Mouse (Mus musculus): ENCODE measurements around the gene Shisa5. TPM values are rescaled to one million over a fixed set of nuclear protein-coding genes. Genes with fewer than 3 reads are reported as not detected.

Shisa5 gene
- polyA plus RNA-seq, 1 experiment from 2014 or later, result 43.6 TPM

DNA sequence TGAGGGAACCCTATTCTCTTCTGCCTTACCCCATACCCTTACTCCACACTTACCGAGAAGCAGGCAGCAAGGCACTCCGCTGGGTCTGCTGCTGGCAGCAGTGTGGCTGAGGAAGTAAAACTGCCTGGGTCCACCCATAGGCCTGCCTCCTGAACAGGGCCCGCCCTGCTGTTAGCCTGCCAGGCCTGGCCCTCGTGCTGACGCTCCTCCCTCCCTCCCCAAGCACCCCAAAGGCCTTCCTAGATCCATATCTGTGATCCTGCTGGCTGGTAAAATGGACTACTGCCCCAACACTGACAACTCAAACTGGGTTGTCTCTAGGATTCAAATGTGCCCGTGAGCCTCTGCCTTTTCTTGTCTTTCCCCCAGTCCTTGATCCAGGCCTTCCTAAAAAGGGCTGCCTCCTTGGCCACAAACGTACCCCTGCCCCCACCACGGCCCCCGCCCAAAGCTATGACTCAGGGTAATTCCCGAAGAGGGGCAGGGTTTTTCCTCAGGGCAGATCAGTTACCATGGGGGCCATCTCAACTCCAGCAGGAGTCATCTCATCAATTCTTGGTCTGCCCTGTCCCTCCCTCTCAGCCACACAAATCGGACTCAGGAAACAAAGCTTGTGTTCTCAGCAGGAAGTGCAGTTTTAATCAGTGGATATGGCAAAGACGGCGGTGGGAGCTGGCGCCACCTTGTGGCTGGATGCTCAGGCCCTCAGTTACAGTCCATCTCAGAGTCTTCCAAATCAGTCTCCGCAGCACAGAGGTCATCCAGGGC is 21.0 kb downstream of the Shisa5 start, which contains the start of gene Trex1:
Gene Trex1 (minus strand): TSS at position 599 of the 768 bp plus-strand sequence.
- Histone ChIP-seq H3K9me3 (no peaks in the 10 kb centered on the region), H3K4me3 (peak within 1 kb of the TSS; percentile 43), H3K27me3 (ENCODE audit: insufficient read depth, poor library complexity, severe bottlenecking) (no peaks in the 10 kb centered on the region), H3K36me3 (peaks cover 82% of the 10 kb centered on the region), H3K27ac (peak within 1 kb of the TSS; percentile 87), H3K4me1 (replicated peaks) (peaks cover 28% of the 10 kb centered on the region)
- WGBS, result 33% methylated on average over 15 of the region's 15 CpGs
- peak; percentile 87 for DNase-seq (ENCODE audit: low spot score)

DNA sequence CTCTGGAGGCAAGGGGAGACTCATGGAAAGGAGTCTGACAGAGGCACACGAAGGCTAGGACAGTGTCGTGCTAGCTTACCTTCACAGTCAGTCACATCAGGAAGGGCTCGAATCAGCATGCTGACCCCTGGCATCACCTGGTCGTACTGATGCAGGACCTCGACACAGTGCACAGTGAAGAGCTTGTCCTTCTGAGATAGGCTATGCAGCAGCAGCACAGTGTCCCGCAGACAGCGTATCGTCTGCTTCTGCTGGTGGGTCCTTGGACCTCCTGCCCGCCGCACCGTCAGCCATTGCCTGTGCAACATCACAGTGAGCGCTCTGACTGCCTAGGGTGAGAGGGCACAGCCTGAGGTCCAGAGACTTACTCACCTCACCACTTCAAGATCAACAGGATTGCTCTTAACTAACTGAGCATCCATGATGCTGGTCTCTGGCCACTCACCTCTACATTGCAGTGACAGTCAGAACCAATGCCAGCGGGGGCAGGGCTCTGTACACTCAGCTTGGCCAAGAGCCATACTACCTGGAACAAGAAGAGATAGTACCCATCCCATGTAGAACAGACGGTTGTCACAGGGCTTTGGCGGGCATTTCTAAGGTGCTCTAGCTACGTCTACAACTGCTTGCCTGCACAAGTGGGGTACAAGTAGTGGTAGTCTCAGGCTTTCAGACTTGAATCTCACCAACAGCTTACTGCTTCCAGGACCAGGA is 22.0 kb downstream of the Shisa5 start:
- WGBS, result 90% methylated on average over 16 of the region's 16 CpGs
- DNase-seq (ENCODE audit: low spot score), result no peak

DNA sequence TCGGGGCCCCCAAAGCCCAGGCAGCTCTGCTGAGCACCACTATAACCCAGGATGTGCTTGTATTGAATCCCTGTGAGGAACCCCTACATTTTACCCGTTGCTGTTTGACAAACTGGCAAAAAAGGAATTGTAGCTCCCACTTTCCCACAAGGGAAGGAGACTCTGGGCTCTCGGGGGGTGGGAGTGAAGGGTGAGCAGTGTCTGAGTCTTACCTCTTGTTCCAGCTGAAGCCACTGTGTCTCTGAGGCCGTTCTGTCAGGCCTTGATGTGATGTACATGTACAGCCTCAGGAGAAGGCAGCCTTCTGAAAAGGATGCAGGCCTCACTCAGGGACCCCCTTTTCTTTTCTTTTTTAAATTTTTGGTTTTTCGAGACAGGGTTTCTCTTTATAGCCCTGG is 22.5 kb downstream of the Shisa5 start:
- peaks cover 97% of the 10 kb centered on the region for H3K36me3 ChIP-seq

More for the DNA sequence above, 22.0 kb downstream of the Shisa5 start:
- no peak overlapping the region for H3K4me3 ChIP-seq
- no peaks in the 10 kb centered on the region for H3K27me3 ChIP-seq (ENCODE audit: insufficient read depth, poor library complexity, severe bottlenecking)
- H3K27ac ChIP-seq, result peak overlapping the region; percentile 87; the same call in 1 of the 2 replicates
- peaks cover 92% of the 10 kb centered on the region for H3K36me3 ChIP-seq
- H3K9me3 ChIP-seq, result no peaks in the 10 kb centered on the region
- peaks cover 19% of the 10 kb centered on the region for H3K4me1 ChIP-seq (replicated peaks)

DNA sequence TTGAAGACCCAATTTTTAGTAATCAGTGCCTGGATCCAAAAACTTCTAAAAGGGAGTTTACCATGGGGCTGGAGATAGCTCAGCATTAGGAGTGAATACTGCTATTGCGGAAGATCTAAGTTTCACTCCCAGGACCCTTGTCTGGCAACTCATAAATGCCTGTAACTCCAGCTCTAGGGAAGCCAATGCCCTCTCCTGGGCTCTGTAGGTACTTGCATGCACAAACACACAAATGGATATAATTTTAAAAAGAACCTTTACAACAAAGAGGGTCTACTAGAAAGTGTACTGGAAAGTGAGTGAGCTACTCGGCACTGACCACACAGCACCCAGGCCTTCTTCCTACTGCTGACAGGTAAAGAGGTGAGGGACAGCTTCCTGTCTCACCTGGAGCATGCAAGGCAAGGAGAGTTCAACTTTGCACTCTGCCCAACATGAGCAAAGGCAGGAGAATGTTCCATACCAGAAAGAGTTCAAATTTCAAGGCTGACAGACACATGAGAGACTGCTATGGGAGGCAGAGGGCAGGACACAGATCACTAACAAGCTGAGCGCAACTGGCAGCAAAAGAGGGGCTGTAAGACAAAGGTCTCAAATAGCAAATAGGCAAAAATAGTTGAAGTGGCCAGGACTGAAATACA is 29.9 kb downstream of the Shisa5 start:
- no peak overlapping the region for H3K4me3 ChIP-seq
- H3K9me3 ChIP-seq, result no peaks in the 10 kb centered on the region
- peaks cover 86% of the 10 kb centered on the region for H3K36me3 ChIP-seq
- peaks cover 10% of the 10 kb centered on the region for H3K4me1 ChIP-seq (replicated peaks)
- no peak overlapping the region for H3K27ac ChIP-seq
- 96% methylated on average over 3 of the region's 3 CpGs for WGBS
- no peaks in the 10 kb centered on the region for H3K27me3 ChIP-seq (ENCODE audit: insufficient read depth, poor library complexity, severe bottlenecking)
- DNase-seq (ENCODE audit: low spot score), result no peak

More for the DNA sequence above, 22.5 kb downstream of the Shisa5 start:
- 91% methylated on average over 5 of the region's 5 CpGs for WGBS
- Histone ChIP-seq H3K27ac (no peak overlapping the region), H3K9me3 (no peaks in the 10 kb centered on the region), H3K27me3 (ENCODE audit: insufficient read depth, poor library complexity, severe bottlenecking) (no peaks in the 10 kb centered on the region), H3K4me3 (no peak overlapping the region), H3K4me1 (replicated peaks) (peaks cover 16% of the 10 kb centered on the region)
- no peak for DNase-seq (ENCODE audit: low spot score)

DNA sequence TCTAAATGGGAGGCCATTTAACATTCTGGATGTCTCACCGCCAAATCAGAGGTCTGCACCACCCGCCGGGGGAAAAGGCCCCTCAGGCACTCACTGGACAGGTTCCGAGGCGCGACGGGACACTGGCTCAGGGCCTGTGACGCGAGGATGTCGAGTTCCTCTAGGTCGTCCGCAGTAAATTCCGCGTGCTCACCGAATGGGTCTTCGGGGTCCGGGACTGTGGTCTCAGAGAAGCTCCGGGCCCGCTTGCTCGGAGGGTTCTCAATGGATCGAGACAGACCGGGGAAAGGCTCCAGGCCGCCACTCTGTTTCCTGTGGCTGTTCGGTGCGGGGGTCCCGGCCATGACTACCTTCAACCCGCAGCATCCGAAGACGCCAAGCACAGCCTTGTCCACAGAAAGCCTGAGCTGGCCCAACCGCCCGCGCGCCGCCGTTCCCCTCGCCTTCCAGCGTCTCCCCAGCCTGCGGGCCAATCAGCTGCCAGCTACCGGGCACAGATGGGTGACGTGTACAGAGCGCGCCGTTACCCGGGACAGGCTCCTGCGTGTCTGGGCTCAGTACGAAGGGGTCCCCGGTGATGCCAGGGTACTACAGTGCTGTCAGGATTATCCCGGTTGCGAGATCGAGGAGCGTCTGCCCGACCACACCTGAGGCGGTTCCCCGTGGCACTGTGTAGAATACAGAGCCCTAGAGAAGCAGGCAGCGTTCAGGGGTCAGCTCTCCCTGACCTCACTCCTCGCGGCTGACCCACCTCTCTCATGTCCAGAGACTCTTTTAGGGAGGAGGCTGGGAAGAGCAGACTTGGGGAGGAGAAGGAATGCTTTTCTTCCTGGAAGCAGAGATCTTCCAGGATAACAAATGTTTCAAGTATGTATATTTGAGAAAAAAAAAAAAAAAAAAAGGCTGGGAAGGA is 35.6 kb downstream of the Shisa5 start, which contains the start of gene Atrip:
Gene Atrip (minus strand): TSS at position 464 of the 913 bp plus-strand sequence.
- H3K36me3 ChIP-seq, result peaks cover 36% of the 10 kb centered on the region
- H3K4me1 ChIP-seq (replicated peaks), result peaks cover 21% of the 10 kb centered on the region
- peak within 1 kb of the TSS; percentile 89 for H3K27ac ChIP-seq
- H3K27me3 ChIP-seq (ENCODE audit: insufficient read depth, poor library complexity, severe bottlenecking), result no peaks in the 10 kb centered on the region
- no peaks in the 10 kb centered on the region for H3K9me3 ChIP-seq
- peak; percentile 92 for DNase-seq (ENCODE audit: low spot score)
- peak within 1 kb of the TSS; percentile 80 for H3K4me3 ChIP-seq
- under 1% methylated on average over 57 of the region's 57 CpGs for WGBS

DNA sequence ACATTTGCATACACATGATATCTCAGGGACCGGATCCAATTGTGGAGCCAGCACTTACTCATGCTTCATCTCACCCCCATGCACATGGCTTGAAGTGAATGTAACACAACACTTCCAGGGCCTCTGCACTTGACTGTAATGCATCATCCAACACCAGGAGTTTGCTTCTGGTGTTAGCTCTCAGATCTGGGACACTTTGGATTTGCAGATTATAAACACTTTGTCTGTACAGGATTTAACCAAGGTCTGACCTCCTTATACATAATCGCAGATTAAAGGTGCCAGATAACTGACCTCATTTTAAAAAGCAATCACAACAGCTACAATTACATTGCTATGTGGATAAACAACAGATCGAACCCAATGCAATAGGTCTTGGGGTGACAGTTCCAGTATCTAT is 42.2 kb downstream of the Shisa5 start:
- Histone ChIP-seq H3K4me1 (replicated peaks) (peaks cover 28% of the 10 kb centered on the region), H3K27ac (no peak overlapping the region), H3K9me3 (no peaks in the 10 kb centered on the region), H3K27me3 (ENCODE audit: insufficient read depth, poor library complexity, severe bottlenecking) (no peaks in the 10 kb centered on the region), H3K36me3 (peaks cover 28% of the 10 kb centered on the region), H3K4me3 (peak overlapping the region; percentile 92)
- 95% methylated on average over 3 of the region's 3 CpGs for WGBS
- DNase-seq (ENCODE audit: low spot score), result no peak

DNA sequence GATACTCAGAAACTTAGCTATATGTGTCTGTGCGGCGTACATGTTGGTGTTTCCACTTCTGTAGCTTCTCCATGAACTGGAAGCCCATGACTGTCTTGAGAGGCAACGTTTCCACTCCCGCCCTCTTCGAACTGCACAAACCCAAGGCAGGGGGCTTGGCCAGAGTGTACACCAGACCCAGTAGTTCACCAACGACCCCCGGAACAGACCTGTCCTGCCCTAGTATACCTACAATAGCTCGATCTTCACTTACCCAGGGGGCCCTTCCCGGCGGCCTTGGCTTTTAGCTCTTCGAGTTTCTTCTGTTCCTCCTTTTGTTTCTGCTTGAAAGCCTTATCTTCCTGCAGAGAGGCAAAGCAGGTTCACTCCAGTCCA is 43.4 kb downstream of the Shisa5 start:
- Histone ChIP-seq H3K9me3 (no peaks in the 10 kb centered on the region), H3K4me3 (peak overlapping the region; percentile 92), H3K4me1 (replicated peaks) (peaks cover 28% of the 10 kb centered on the region), H3K27ac (peak overlapping the region; percentile 94), H3K27me3 (ENCODE audit: insufficient read depth, poor library complexity, severe bottlenecking) (no peaks in the 10 kb centered on the region), H3K36me3 (peaks cover 28% of the 10 kb centered on the region)
- WGBS, result 5% methylated on average over 11 of the region's 11 CpGs
- no peak for DNase-seq (ENCODE audit: low spot score)

DNA sequence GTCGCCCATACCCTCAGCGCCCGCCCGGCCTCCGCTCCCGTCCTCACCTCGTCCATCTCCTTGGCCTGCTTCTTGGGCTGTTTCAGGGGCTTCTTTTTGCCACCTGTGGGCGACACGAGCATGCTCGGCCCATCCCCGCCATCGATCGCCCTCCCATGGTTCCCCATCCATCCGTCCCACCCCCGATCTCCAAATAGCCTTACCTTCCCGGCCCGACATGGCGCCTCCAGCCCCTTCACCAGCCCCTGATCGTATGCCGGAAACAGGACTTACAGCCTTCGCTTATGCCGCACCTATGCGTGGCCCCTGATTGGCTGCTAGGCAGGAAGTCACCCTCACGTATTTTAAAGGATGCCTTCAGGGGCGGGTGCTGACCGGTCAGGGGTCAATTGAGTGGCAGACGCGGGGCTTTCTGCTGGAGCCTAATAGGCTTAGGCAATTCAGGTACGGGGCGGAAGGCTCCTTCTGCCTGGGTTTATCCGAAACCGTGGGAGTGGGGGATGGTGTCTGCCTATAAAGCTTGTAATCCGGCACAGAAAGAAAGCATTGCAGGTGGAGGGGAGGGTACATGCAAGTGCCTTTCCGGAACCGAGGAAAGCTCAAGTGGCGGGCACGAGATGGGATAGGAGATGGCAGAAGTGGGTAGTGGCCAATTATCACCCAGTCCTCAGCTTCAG is 43.9 kb downstream of the Shisa5 start, which contains the start of the genes Ccdc51 and Tma7:
Gene Ccdc51 (plus strand): TSS at position 370 of the 677 bp plus-strand sequence.
Gene Tma7 (minus strand): TSS at position 464 of the 677 bp plus-strand sequence.
- H3K4me3 ChIP-seq, result peak within 1 kb of the TSS; percentile 92
- no peaks in the 10 kb centered on the region for H3K9me3 ChIP-seq
- peaks cover 28% of the 10 kb centered on the region for H3K36me3 ChIP-seq
- H3K4me1 ChIP-seq (replicated peaks), result peaks cover 28% of the 10 kb centered on the region
- no peaks in the 10 kb centered on the region for H3K27me3 ChIP-seq (ENCODE audit: insufficient read depth, poor library complexity, severe bottlenecking)
- peak; percentile 91 for DNase-seq (ENCODE audit: low spot score)
- peak within 1 kb of the TSS; percentile 94 for H3K27ac ChIP-seq
- WGBS, result 1% methylated on average over 37 of the region's 37 CpGs

DNA sequence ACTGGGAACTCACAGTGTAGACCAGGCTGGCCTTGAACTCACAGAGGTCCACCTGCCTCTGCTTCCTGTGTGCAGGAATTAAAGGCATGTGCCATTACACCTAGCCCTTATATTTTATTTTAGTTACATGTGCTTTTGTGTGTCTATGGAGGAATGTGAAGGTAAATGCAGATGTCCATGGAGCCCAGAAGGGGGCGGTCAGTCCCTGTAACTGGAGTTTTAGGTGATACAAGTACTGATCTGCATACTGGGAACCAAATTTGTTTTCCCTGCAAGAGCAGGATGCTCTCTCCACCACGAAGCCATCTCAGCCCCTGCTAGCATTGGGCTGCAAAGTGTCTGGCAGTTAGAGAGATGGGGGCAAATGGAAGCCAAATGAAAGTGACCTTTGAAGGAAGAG is 46.6 kb downstream of the Shisa5 start:
- no peak for DNase-seq (ENCODE audit: low spot score)
- H3K9me3 ChIP-seq, result no peaks in the 10 kb centered on the region
- H3K4me3 ChIP-seq, result no peak overlapping the region
- peaks cover 23% of the 10 kb centered on the region for H3K36me3 ChIP-seq
- H3K27me3 ChIP-seq (ENCODE audit: insufficient read depth, poor library complexity, severe bottlenecking), result no peaks in the 10 kb centered on the region; the same call in 1 of the 2 replicates
- 22% methylated on average over 2 of the region's 2 CpGs for WGBS
- H3K27ac ChIP-seq, result no peak overlapping the region
- H3K4me1 ChIP-seq (replicated peaks), result peaks cover 42% of the 10 kb centered on the region

DNA sequence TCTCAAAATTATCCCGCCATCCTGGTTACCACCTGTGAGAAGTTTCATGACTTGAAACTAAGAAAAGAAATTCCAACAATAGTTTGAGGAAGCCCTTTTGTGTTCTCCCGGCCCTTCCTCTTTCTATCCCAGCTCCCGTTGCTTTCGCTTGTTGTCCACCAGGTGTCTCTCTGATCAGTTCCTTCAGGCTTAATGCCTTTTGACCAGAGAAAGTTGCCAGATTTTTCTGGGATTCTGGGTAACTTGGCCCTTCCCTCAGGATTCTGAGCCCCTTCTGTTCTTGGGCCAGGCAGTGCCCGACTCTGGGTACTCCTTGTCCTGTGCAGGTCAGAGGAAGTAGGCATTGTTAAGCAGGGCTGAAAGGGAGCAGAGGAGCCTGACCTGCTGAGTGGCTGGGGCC is 49.6 kb downstream of the Shisa5 start:
- no peak overlapping the region for H3K27ac ChIP-seq
- no peak overlapping the region for H3K4me3 ChIP-seq
- H3K27me3 ChIP-seq (ENCODE audit: insufficient read depth, poor library complexity, severe bottlenecking), result peaks cover 17% of the 10 kb centered on the region
- WGBS, result 15% methylated on average over 5 of the region's 5 CpGs
- peaks cover 42% of the 10 kb centered on the region for H3K4me1 ChIP-seq (replicated peaks)
- DNase-seq (ENCODE audit: low spot score), result peak; percentile 18
- peaks cover 41% of the 10 kb centered on the region for H3K36me3 ChIP-seq
- no peaks in the 10 kb centered on the region for H3K9me3 ChIP-seq

DNA sequence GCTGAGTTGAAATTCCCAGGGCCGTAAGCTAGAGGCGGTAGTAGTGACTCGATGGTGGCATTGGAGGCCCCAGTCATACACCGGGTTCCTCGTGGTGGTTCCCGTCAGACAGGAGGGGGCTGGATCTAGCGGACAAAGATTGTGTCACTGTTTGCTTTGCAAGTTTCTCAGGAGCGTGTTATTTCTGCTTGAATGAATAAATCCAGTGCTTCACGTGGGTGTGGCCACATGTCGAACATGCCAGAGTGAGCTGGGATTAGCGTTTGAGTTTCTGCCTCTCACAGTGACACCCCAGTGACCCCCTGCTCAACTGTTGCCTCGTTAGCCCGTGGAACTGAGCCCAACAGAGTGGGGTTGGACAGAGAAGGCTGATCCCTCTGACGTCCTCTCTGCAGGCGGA is 52.1 kb downstream of the Shisa5 start:
- Histone ChIP-seq H3K4me1 (replicated peaks) (peaks cover 55% of the 10 kb centered on the region), H3K9me3 (no peaks in the 10 kb centered on the region), H3K36me3 (peaks cover 44% of the 10 kb centered on the region), H3K27me3 (ENCODE audit: insufficient read depth, poor library complexity, severe bottlenecking) (peaks cover 17% of the 10 kb centered on the region), H3K4me3 (no peak overlapping the region), H3K27ac (no peak overlapping the region)
- no peak for DNase-seq (ENCODE audit: low spot score)
- WGBS, result 76% methylated on average over 15 of the region's 15 CpGs
